Mouse (Mus musculus): Measurements from ENCODE around the gene Socs2. TPM values are rescaled to one million over a fixed set of nuclear protein-coding genes. Genes with fewer than 3 reads are reported as not detected.

Socs2 gene
- polyA plus RNA-seq (2012; ENCODE audit: insufficient read depth, insufficient read length, missing spikeins): 2.5 and 3.4 TPM in 2 replicates

GRCm38 (mm10) chr10:95416685-95417495, at the start of gene Socs2:
Gene Socs2 (minus strand): TSS chr10:95417180.
- H3K4me3 ChIP-seq (ENCODE audit: insufficient read depth, low read depth, low read length): peak within 1 kb of the TSS; percentile 84
- peak within 1 kb of the TSS; percentile 76 for H3K27ac ChIP-seq (replicated peaks; ENCODE audit: low read depth, low read length)
- no peaks in the 10 kb centered on the region for H3K4me1 ChIP-seq (ENCODE audit: control insufficient read depth, insufficient read depth, insufficient read length, low read length)

DNA sequence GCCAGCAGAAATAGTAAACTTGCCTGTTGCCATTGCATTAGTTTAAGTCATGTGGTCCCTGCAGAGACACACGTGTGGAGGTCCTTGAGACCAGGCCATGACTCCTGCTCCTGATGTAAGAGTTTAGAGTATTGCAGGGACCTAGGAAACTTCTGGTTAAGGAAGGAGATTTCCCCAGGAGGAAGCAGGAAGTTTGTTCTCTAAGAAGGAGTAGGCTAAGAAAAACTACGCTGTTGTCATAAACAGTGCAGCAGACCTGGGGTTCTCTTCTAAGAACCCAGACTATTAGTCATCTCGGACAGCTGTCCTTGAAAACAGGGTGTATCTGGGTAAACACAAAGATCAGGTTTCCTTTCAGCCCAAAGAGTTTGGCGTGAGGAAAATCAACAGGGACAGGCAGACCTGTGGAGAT, 48.5 kb upstream of the Socs2 start:
- H3K4me3 ChIP-seq (ENCODE audit: insufficient read depth, low read depth, low read length): no peak overlapping the region
- H3K4me1 ChIP-seq (ENCODE audit: control insufficient read depth, insufficient read depth, insufficient read length, low read length): no peaks in the 10 kb centered on the region
- H3K27ac ChIP-seq (replicated peaks; ENCODE audit: low read depth, low read length): no peak overlapping the region

- Histone ChIP-seq H3K4me3 (ENCODE audit: insufficient read depth, low read depth, low read length) (no peak overlapping the region), H3K27ac (replicated peaks; ENCODE audit: low read depth, low read length) (no peak overlapping the region), H3K4me1 (ENCODE audit: control insufficient read depth, insufficient read depth, insufficient read length, low read length) (no peaks in the 10 kb centered on the region)
Observed at GRCm38 (mm10) chr10:95464527-95464926, 47.5 kb upstream of the Socs2 start.

DNA sequence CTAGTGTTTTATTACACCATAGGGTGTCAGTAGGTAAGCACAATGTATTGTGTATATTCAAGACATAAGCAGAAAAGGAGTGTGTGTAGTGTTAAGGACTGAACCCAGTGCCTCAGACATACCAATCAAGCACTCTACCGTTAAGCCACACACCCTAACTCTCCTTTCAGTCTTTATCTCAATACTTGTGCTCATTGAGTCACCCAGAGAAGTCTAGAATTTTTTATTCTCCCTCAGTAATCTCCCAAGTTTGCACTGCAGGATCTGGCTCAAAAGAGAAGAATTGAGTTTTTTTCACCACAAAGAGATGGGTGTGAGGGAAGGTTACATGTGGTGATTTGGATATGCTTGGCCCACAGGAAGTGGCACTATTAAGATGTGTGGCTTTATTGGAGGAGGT, 45.3 kb upstream of the Socs2 start:
- no peak overlapping the region for H3K27ac ChIP-seq (replicated peaks; ENCODE audit: low read depth, low read length)
- H3K4me3 ChIP-seq (ENCODE audit: insufficient read depth, low read depth, low read length): no peak overlapping the region
- no peaks in the 10 kb centered on the region for H3K4me1 ChIP-seq (ENCODE audit: control insufficient read depth, insufficient read depth, insufficient read length, low read length)

DNA sequence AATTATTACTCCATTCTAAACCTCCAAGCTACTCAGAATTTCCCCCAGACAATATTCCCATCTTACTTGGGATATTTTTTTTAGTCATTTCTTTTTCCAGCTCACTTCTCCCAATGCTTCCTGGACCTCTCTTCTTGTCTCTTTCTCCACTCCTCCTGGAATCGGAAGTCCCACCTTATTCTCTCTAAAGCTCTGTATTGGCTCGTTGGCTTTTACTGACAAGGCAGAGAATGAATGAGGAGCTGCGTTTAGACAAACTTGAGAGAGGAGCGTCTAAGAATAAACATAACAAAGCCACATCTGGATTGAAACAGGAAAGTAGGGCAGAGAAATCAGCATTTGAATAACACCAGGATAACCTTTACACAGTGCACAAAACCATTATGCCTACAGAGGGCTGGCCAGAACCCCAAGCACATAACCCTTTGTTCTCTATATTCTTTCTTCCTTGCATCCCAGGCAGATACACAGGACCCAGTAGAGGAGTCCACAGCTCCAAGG, 44.1 kb upstream of the Socs2 start:
- Histone ChIP-seq H3K4me1 (ENCODE audit: control insufficient read depth, insufficient read depth, insufficient read length, low read length) (no peaks in the 10 kb centered on the region), H3K27ac (replicated peaks; ENCODE audit: low read depth, low read length) (no peak overlapping the region), H3K4me3 (ENCODE audit: insufficient read depth, low read depth, low read length) (no peak overlapping the region)

DNA sequence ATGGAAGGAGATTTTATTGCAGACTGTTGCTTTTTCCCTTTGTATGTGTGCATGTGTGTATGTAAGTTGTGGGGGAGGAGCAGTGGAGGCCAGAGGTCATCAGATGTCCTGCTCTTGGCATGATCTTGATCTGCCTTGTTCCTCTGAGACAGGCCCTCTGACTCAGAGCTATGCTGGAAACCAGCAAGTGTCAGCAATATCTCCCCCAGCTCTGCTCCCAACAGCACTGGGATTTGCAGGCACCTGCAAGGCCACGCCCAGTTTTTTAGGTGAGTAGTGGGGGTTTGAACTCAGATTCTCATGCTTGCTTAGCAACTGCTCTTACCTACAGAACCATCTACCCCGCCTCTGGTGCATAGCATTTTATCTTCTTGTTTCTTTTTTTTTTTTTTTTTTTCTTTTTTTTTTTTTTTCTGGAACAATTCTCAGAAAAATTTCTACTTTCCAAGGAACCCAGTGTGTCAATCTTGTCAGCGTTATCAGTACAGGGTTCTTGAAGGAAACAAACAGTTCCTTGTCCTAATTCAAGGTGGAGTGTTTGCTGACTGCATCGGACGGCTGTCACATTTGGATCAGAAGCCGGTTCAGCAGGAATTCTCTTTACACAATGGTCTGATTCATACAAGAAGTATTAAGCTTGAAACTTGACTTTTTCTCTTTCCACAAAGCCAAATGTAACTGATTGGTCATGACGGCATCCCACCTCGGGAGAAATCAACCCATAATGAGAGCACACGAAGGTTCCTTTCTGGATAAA, 41.2 kb upstream of the Socs2 start:
- no peak overlapping the region for H3K27ac ChIP-seq (replicated peaks; ENCODE audit: low read depth, low read length)
- no peak overlapping the region for H3K4me3 ChIP-seq (ENCODE audit: insufficient read depth, low read depth, low read length)
- no peaks in the 10 kb centered on the region for H3K4me1 ChIP-seq (ENCODE audit: control insufficient read depth, insufficient read depth, insufficient read length, low read length)

- H3K27ac ChIP-seq (replicated peaks; ENCODE audit: low read depth, low read length): no peak overlapping the region
Observed at GRCm38 (mm10) chr10:95457367-95458049, 40.5 kb upstream of the Socs2 start.

GRCm38 (mm10) chr10:95456103-95456502, 39.1 kb upstream of the Socs2 start:
- Histone ChIP-seq H3K4me3 (ENCODE audit: insufficient read depth, low read depth, low read length) (no peak overlapping the region), H3K27ac (replicated peaks; ENCODE audit: low read depth, low read length) (no peak overlapping the region), H3K4me1 (ENCODE audit: control insufficient read depth, insufficient read depth, insufficient read length, low read length) (no peaks in the 10 kb centered on the region)

More at GRCm38 (mm10) chr10:95457367-95458049, 40.5 kb upstream of the Socs2 start:
- no peak overlapping the region for H3K4me3 ChIP-seq (ENCODE audit: insufficient read depth, low read depth, low read length)
- no peaks in the 10 kb centered on the region for H3K4me1 ChIP-seq (ENCODE audit: control insufficient read depth, insufficient read depth, insufficient read length, low read length)

GRCm38 (mm10) chr10:95453282-95453681, 36.3 kb upstream of the Socs2 start:
- no peak overlapping the region for H3K4me3 ChIP-seq (ENCODE audit: insufficient read depth, low read depth, low read length)
- no peaks in the 10 kb centered on the region for H3K4me1 ChIP-seq (ENCODE audit: control insufficient read depth, insufficient read depth, insufficient read length, low read length)
- no peak overlapping the region for H3K27ac ChIP-seq (replicated peaks; ENCODE audit: low read depth, low read length)

DNA sequence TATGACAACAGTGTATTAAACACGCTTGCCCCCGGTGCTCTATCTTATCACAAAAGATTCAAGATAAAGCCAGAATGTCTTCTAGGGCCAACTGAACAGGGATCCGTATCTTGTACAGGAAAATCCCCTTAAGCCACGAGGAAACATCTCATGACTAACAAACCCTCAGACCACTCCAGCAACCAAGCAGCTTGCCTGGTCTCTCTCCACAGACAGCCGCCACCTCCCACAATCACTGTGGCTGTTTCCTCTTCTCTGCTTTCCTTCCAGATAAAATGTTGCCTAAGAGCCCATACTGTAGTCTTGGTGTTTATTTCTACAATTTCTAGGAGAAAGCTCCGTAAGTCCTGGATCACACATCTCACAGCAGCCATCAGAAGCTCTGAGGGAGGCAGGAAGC, 32.1 kb upstream of the Socs2 start:
- Histone ChIP-seq H3K27ac (replicated peaks; ENCODE audit: low read depth, low read length) (no peak overlapping the region), H3K4me1 (ENCODE audit: control insufficient read depth, insufficient read depth, insufficient read length, low read length) (no peaks in the 10 kb centered on the region), H3K4me3 (ENCODE audit: insufficient read depth, low read depth, low read length) (no peak overlapping the region)

GRCm38 (mm10) chr10:95447954-95448353, 31.0 kb upstream of the Socs2 start:
- Histone ChIP-seq H3K4me3 (ENCODE audit: insufficient read depth, low read depth, low read length) (no peak overlapping the region), H3K4me1 (ENCODE audit: control insufficient read depth, insufficient read depth, insufficient read length, low read length) (no peaks in the 10 kb centered on the region), H3K27ac (replicated peaks; ENCODE audit: low read depth, low read length) (no peak overlapping the region)

DNA sequence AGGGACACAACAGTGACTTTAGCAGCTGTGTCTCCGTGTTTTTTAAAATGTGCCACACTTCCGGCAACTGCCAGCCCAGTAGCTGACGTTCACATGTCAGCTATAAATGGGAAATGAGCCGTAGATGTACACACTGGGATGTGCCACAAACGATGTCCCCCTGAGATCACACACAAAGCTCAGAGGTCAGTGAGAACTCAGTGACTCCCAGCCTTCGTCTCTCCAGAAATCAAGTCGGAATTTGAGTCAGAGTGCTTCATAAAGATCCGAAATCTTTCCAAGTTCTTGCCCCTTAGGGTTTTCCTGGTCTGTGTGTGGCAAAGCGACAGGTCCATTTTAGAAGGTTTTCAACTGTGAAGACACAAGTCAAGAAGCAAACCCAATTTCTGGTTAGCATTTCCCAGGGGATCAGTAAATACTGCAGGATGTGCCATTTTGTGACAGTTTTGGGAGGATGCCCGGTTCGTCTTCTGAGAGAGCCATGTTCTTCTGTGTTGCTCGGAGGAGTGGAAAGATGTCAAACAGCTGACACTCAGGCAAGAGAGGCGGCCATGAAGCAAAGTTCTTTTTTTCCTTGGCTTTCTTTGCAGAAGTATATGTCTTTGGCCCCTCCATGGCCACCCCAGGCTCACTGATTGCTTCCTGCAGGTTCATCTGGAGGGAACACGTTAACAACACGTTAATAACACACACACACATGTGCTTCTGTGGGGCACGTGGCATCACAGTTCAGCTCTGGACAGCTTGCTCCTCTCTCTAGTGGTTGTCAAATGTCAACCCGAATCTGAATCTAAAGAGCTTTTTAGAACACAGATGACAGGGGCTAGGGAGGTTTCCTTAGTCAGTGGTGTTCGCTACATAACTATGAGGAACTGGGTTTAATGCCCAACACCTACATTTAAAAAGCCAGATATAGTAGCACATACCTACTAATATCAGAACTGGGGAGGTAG, 28.4 kb upstream of the Socs2 start:
- H3K27ac ChIP-seq (replicated peaks; ENCODE audit: low read depth, low read length): no peak overlapping the region
- no peak overlapping the region for H3K4me3 ChIP-seq (ENCODE audit: insufficient read depth, low read depth, low read length)
- H3K4me1 ChIP-seq (ENCODE audit: control insufficient read depth, insufficient read depth, insufficient read length, low read length): no peaks in the 10 kb centered on the region

DNA sequence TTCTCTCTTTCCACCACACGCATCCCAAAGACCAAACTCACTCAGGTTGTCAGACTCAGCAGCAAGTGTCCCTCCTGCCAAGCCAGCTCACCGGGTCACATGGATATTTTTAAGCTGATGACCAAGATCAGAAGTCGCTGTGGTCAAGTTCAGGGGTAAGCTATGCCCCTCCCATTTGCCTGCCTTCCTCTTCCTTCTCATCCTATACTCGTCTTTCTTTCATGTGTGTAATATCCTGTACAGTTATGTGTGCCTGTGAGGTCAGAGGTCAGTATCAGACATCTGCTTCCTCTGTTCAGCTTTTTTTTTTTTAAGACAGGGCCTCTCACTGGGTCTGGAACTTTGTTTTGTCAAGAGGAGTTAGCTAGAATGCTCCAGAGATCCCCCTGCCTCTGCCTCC, 25.4 kb upstream of the Socs2 start:
- Histone ChIP-seq H3K4me3 (ENCODE audit: insufficient read depth, low read depth, low read length) (no peak overlapping the region), H3K27ac (replicated peaks; ENCODE audit: low read depth, low read length) (no peak overlapping the region), H3K4me1 (ENCODE audit: control insufficient read depth, insufficient read depth, insufficient read length, low read length) (no peaks in the 10 kb centered on the region)

GRCm38 (mm10) chr10:95440566-95440965, 23.6 kb upstream of the Socs2 start:
- Histone ChIP-seq H3K27ac (replicated peaks; ENCODE audit: low read depth, low read length) (no peak overlapping the region), H3K4me3 (ENCODE audit: insufficient read depth, low read depth, low read length) (no peak overlapping the region), H3K4me1 (ENCODE audit: control insufficient read depth, insufficient read depth, insufficient read length, low read length) (no peaks in the 10 kb centered on the region)

Data from brown adipose tissue, adult 24 weeks (tissue).